In genomic region chr8:72303633-72304032, GRCm38 (mm10) we compare ENCODE assay signal across 8 mouse cellular contexts. TPM values are rescaled to one million over a fixed set of nuclear protein-coding genes. Genes with fewer than 3 reads are reported as not detected.
DNase-seq lines count a peak whose midpoint lies in the region; ATAC-seq and TF ChIP-seq lines count a peak whose summit lies in the region.

No protein-coding gene starts in this region.

- H3K27me3 ChIP-seq in limb, embryonic 12.5 days: 0 out of 2 replicates have a peak, but pooled peaks cover 3% of the 10 kb centered on the region
- H3K27me3 ChIP-seq in limb, embryonic 10.5 days (ENCODE audit: low read depth, poor library complexity, severe bottlenecking): no peaks in the 10 kb centered on the region
- H3K27me3 ChIP-seq in heart, postnatal 0 days (ENCODE audit: control insufficient read depth, insufficient read depth, low read length): no peaks in the 10 kb centered on the region
- no peaks in the 10 kb centered on the region for H3K27me3 ChIP-seq in thymus, adult 2 months (ENCODE audit: control insufficient read depth, insufficient read depth, low read length)
- H3K27me3 ChIP-seq in midbrain, embryonic 14.5 days (ENCODE audit: control insufficient read depth, insufficient read depth, low read length): no peaks in the 10 kb centered on the region

- H3K9ac ChIP-seq in limb, embryonic 12.5 days (replicated peaks): no peak overlapping the region
- no peak overlapping the region for H3K9ac ChIP-seq in heart, postnatal 0 days (replicated peaks; ENCODE audit: low read depth, low read length)
- no peak overlapping the region for H3K9ac ChIP-seq in midbrain, embryonic 14.5 days (replicated peaks; ENCODE audit: low read length)

- no peak overlapping the region for H3K4me3 ChIP-seq in limb, embryonic 12.5 days (replicated peaks)
- no peak overlapping the region for H3K4me3 ChIP-seq in limb, embryonic 10.5 days
- no peak overlapping the region for H3K4me3 ChIP-seq in heart, postnatal 0 days (ENCODE audit: low read depth, low read length)
- H3K4me3 ChIP-seq in lung, adult 2 months (replicated peaks; ENCODE audit: extremely low read depth, low read depth, low read length): peak overlapping the region; percentile 45
- 0 out of 2 replicates have a peak overlapping the region, but pooled peaks have one; percentile 5 for H3K4me3 ChIP-seq in thymus, adult 2 months (ENCODE audit: control insufficient read depth, insufficient read depth, low read length)
- no peak overlapping the region for H3K4me3 ChIP-seq in midbrain, embryonic 14.5 days (replicated peaks; ENCODE audit: low read depth, low read length)

- 0 out of 2 replicates have a peak overlapping the region, but pooled peaks have one; percentile 57 for H3K27ac ChIP-seq in limb, embryonic 12.5 days
- H3K27ac ChIP-seq in limb, embryonic 10.5 days: no peak overlapping the region
- peak overlapping the region; percentile 82 for H3K27ac ChIP-seq in heart, postnatal 0 days (ENCODE audit: low read depth)
- H3K27ac ChIP-seq in thymus, adult 2 months (ENCODE audit: control insufficient read depth, insufficient read depth, low read length): no peak overlapping the region
- H3K27ac ChIP-seq in midbrain, embryonic 14.5 days (replicated peaks; ENCODE audit: low read depth, low read length): no peak overlapping the region

- H3K36me3 ChIP-seq in limb, embryonic 12.5 days: no peaks in the 10 kb centered on the region
- no peaks in the 10 kb centered on the region for H3K36me3 ChIP-seq in limb, embryonic 10.5 days
- no peaks in the 10 kb centered on the region for H3K36me3 ChIP-seq in heart, postnatal 0 days (replicated peaks; ENCODE audit: control insufficient read depth, insufficient read depth, low read length)
- no peaks in the 10 kb centered on the region for H3K36me3 ChIP-seq in thymus, adult 2 months (ENCODE audit: control insufficient read depth, insufficient read depth, low read length)
- H3K36me3 ChIP-seq in midbrain, embryonic 14.5 days (ENCODE audit: control insufficient read depth, insufficient read depth, low read length): no peaks in the 10 kb centered on the region

- no peak for DNase-seq in limb, embryonic 10.5 days (ENCODE audit: low spot score)
- DNase-seq in adrenal gland, postnatal 25 days: peak; percentile 58
- peak; percentile 81 for DNase-seq in heart, postnatal 0 days (ENCODE audit: low spot score)
- DNase-seq in lung, adult 2 months: peak; percentile 59
- no peak for DNase-seq in thymus, adult 2 months
- no peak for DNase-seq in c-Kit-positive CD71-positive TER-119-positive erythroid progenitor cells, embryonic 14.5 days (ENCODE audit: low spot score)
- DNase-seq in midbrain, embryonic 14.5 days: no peak

- H3K9me3 ChIP-seq in limb, embryonic 12.5 days: no peaks in the 10 kb centered on the region
- H3K9me3 ChIP-seq in limb, embryonic 10.5 days (replicated peaks): no peaks in the 10 kb centered on the region
- H3K9me3 ChIP-seq in heart, postnatal 0 days (replicated peaks; ENCODE audit: control insufficient read depth, low read length): no peaks in the 10 kb centered on the region
- no peaks in the 10 kb centered on the region for H3K9me3 ChIP-seq in midbrain, embryonic 14.5 days (ENCODE audit: control insufficient read depth, low read length)

- peak; percentile 66; the same call in 1 of the 2 replicates for TF ChIP-seq EP300 in heart, postnatal 0 days (IDR thresholded peaks at IDR 0.05; ENCODE audit: low read depth)

- ATAC-seq in limb, embryonic 12.5 days (ENCODE audit: insufficient number of reproducible peaks, insufficient read depth, low FRiP score, low TSS enrichment, low read depth): no peak
- peak; percentile 63 for ATAC-seq in heart, postnatal 0 days (ENCODE audit: insufficient read depth, low read depth)
- ATAC-seq in midbrain, embryonic 14.5 days (ENCODE audit: low FRiP score, low TSS enrichment): no peak

- WGBS in limb, embryonic 12.5 days: 53% methylated on average over 8 of the region's 8 CpGs
- WGBS in limb, embryonic 10.5 days: 77% methylated on average over 8 of the region's 8 CpGs
- 46% methylated on average over 8 of the region's 8 CpGs for WGBS in heart, postnatal 0 days
- WGBS in lung, adult 2 months: 1% methylated on average over 8 of the region's 8 CpGs
- WGBS in thymus, adult 2 months: 5% methylated on average over 8 of the region's 8 CpGs
- 78% methylated on average over 8 of the region's 8 CpGs for WGBS in midbrain, embryonic 14.5 days

- peak; percentile 87; the same call in 1 of the 2 replicates for TF ChIP-seq POLR2A in lung, adult 2 months (IDR thresholded peaks at IDR 0.05; ENCODE audit: borderline replicate concordance, extremely low read depth, low read depth, low read length)
- no peak for TF ChIP-seq POLR2A in thymus, adult 2 months (IDR thresholded peaks at IDR 0.05; ENCODE audit: control insufficient read depth, extremely low read depth, insufficient read depth, low read length, poor library complexity)

- 0 out of 2 replicates have a peak, but pooled peaks have one; percentile 16 for TF ChIP-seq CTCF in heart, postnatal 0 days (IDR thresholded peaks at IDR 0.05; ENCODE audit: low read depth)
- TF ChIP-seq CTCF in lung, adult 2 months (IDR thresholded peaks at IDR 0.05; ENCODE audit: insufficient read depth, low read length): no peak
- TF ChIP-seq CTCF in thymus, adult 2 months (IDR thresholded peaks at IDR 0.05; ENCODE audit: borderline replicate concordance, control insufficient read depth, extremely low read depth, insufficient read depth, low read length, poor library complexity): no peak

- H3K4me1 ChIP-seq in limb, embryonic 12.5 days (replicated peaks): no peaks in the 10 kb centered on the region
- no peaks in the 10 kb centered on the region for H3K4me1 ChIP-seq in limb, embryonic 10.5 days
- peaks cover 14% of the 10 kb centered on the region for H3K4me1 ChIP-seq in heart, postnatal 0 days (ENCODE audit: control insufficient read depth, insufficient read depth)
- H3K4me1 ChIP-seq in lung, adult 2 months (ENCODE audit: control insufficient read depth, insufficient read depth, low read length): peaks cover 8% of the 10 kb centered on the region
- H3K4me1 ChIP-seq in thymus, adult 2 months (replicated peaks; ENCODE audit: control insufficient read depth, insufficient read depth, low read length): peaks cover 10% of the 10 kb centered on the region
- H3K4me1 ChIP-seq in midbrain, embryonic 14.5 days (ENCODE audit: control insufficient read depth, insufficient read depth, low read length): no peaks in the 10 kb centered on the region

- H3K4me2 ChIP-seq in limb, embryonic 12.5 days: no peak overlapping the region
- H3K4me2 ChIP-seq in heart, postnatal 0 days (ENCODE audit: low read depth, low read length): peak overlapping the region; percentile 18
- no peak overlapping the region for H3K4me2 ChIP-seq in midbrain, embryonic 14.5 days (ENCODE audit: low read length)

RNA-seq across cellular contexts. Expression of gene Gm10282, which starts 1.4 kb away (rescaled TPM):
- 30.3 and 32.4 TPM in 2 replicates for polyA plus RNA-seq in limb, embryonic 12.5 days (2016; fragmentation: Nextera tagmentation; extraction: Ambion mirVana)
- 25.6 and 29.2 TPM in 2 replicates for polyA plus RNA-seq in limb, embryonic 10.5 days (2016; fragmentation: Nextera tagmentation; extraction: Ambion mirVana)
- total RNA-seq in adrenal gland, postnatal 25 days (2021): 19.3 and 27.3 TPM in 2 replicates
- 0.15 and 3.0 TPM in 2 replicates for total RNA-seq in heart, postnatal 0 days (2014; rRNA removed; ENCODE audit: low replicate concordance)
- 8.4 and 10.0 TPM in 2 replicates for polyA plus RNA-seq in heart, postnatal 0 days (2015; fragmentation: Nextera tagmentation; extraction: Ambion mirVana)
- 0.53 and 1.8 TPM in 2 replicates for polyA plus RNA-seq in lung, adult 2 months (2012; rRNA removed)
- polyA plus RNA-seq in thymus, adult 2 months (2012; rRNA removed): 13.6 and 19.8 TPM in 2 replicates
- polyA plus RNA-seq in midbrain, embryonic 14.5 days (2014; fragmentation: Nextera tagmentation; extraction: Ambion mirVana): 13.6 and 18.2 TPM in 2 replicates

RNA-seq across cellular contexts. Expression of gene Klf2, which starts 15.2 kb away (rescaled TPM):
- 5.3 and 6.0 TPM in 2 replicates for polyA plus RNA-seq in limb, embryonic 12.5 days (2016; fragmentation: Nextera tagmentation; extraction: Ambion mirVana)
- polyA plus RNA-seq in limb, embryonic 10.5 days (2016; fragmentation: Nextera tagmentation; extraction: Ambion mirVana): 3.1 and 3.6 TPM in 2 replicates
- total RNA-seq in adrenal gland, postnatal 25 days (2021): 37.5 and 38.2 TPM in 2 replicates
- 21.9 and 32.9 TPM in 2 replicates for total RNA-seq in heart, postnatal 0 days (2014; rRNA removed; ENCODE audit: low replicate concordance)
- polyA plus RNA-seq in heart, postnatal 0 days (2015; fragmentation: Nextera tagmentation; extraction: Ambion mirVana): 17.7 and 21.3 TPM in 2 replicates
- polyA plus RNA-seq in lung, adult 2 months (2012; rRNA removed): 144 and 340 TPM in 2 replicates
- 62.1 and 86.9 TPM in 2 replicates for polyA plus RNA-seq in thymus, adult 2 months (2012; rRNA removed)
- 3.1 and 5.7 TPM in 2 replicates for polyA plus RNA-seq in midbrain, embryonic 14.5 days (2014; fragmentation: Nextera tagmentation; extraction: Ambion mirVana)

Comparison
In these comparisons a context has a peak if more than half of its experiments do, and no peak if none do; other contexts are left out.
1. H3K27ac ChIP-seq: peak in limb, embryonic 12.5 days (single experiment) and heart, postnatal 0 days (single experiment); none in limb, embryonic 10.5 days (single experiment), thymus, adult 2 months (single experiment) and midbrain, embryonic 14.5 days (single experiment).
2. H3K4me3 ChIP-seq: peak in lung, adult 2 months (single experiment) and thymus, adult 2 months (single experiment); none in limb, embryonic 12.5 days (single experiment), limb, embryonic 10.5 days (single experiment), heart, postnatal 0 days (single experiment) and midbrain, embryonic 14.5 days (single experiment).
3. DNase-seq: peak in adrenal gland, postnatal 25 days (single experiment), heart, postnatal 0 days (single experiment) and lung, adult 2 months (single experiment); none in limb, embryonic 10.5 days (single experiment), thymus, adult 2 months (single experiment), c-Kit-positive CD71-positive TER-119-positive erythroid progenitor cells, embryonic 14.5 days (single experiment) and midbrain, embryonic 14.5 days (single experiment).